Mouse (Mus musculus) Patski (cell line): ENCODE results near the gene Fut8. TPM values are rescaled to one million over a fixed set of nuclear protein-coding genes. Genes with fewer than 3 reads are reported as not detected.

Source experiments
- ATAC-seq: fragments of 100-300 bp; one replicate; pipeline ENCODE4 v1.8.0; 2021
- CTCF ChIA-PET: fragments of 350-600 bp; sonication (Branson Sonifier 250); formaldehyde crosslinking; loops from one replicate; lab custom pipeline; 2022; ENCODE audit warnings: inconsistent platforms; lab: Charles Lee
- POLR2A ChIA-PET: fragments of 350-600 bp; sonication (Branson Sonifier 250); formaldehyde crosslinking; loops from one replicate; lab custom pipeline; 2022; ENCODE audit warnings: antibody characterized with exemption, inconsistent platforms; lab: Charles Lee
- DNase-seq: peaks from one replicate; pipeline ENCODE4 v3.0.0-alpha.2; 2011; ENCODE audit warnings: low read depth, low spot score
- H3K27me3 ChIP-seq: fragments of 371-371 bp; one replicate; pipeline ENCODE4 v1.5.1; 2021
- CTCF ChIP-seq: fragments of 100-300 bp; IDR thresholded peaks from one replicate; pipeline ENCODE4 v1.5.1; 2021
- in situ Hi-C: fragments of 300-500 bp; cut with MboI; formaldehyde crosslinking; loops from 3 replicates; pipeline ENCODE4 v1.11.1; 2018; ENCODE audit warnings: low pct_unique_long_range_greater_than_20kb, mixed read lengths
- polyA plus RNA-seq: library from polyadenylated mRNA; unstranded; gene quantifications from one replicate; pipeline ENCODE4 v1.2.3, GENCODE M21; 2021

Fut8 gene
- polyA plus RNA-seq, 1 experiment from 2014 or later, result 62.2 TPM

DNA sequence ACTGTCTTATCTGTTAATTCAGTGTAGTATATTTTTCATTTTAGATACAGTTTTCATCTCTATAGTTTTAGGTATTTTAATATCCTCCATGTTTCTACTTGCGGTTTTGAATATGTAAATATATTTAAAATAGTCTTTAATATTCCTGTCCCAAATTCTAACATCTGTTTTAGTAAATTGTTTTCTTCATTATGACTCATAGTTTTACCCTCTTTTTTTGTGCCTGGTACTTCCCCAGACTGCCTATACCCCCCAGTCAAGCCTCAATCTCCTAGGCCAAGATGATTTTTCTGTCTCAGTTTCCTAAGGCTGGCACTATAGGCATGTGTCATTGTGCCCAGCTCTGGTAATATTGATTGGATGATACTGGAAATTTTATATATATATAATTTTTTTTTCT, 64.1 kb downstream of the Fut8 start:
- DNase-seq (no peak), ATAC-seq (no peak)
- in situ Hi-C loops, result no loop called here
- CTCF ChIA-PET, result no interaction called here
- POLR2A ChIA-PET, result no interaction called here
- H3K27me3 ChIP-seq, result no peaks in the 10 kb centered on the region
- TF ChIP-seq CTCF, result no peak

DNA sequence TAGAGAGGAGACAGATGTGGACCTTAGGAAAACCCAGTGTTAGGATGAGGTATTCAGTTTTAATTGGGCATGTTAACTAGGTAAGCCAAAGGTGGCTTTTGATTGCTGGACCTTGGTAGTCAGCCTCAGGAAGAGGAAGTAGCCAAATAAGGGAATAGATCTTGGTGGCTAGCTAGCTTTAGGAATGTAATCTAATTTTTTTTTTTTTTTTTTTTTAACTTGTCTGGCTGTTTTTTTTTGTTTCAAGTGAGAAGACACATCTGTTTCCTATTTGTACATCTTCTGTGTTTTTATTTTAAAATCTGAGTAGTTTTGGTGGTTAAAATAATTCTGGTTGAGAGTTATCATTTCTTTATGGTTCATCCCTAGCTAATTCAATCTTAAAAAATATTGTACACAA, 65.4 kb downstream of the Fut8 start:
- ChIA-PET POLR2A (no interaction called here), CTCF (no interaction called here)
- no peak for TF ChIP-seq CTCF
- in situ Hi-C loops, result no loop called here
- no peak for ATAC-seq
- DNase-seq, result no peak
- no peaks in the 10 kb centered on the region for H3K27me3 ChIP-seq

DNA sequence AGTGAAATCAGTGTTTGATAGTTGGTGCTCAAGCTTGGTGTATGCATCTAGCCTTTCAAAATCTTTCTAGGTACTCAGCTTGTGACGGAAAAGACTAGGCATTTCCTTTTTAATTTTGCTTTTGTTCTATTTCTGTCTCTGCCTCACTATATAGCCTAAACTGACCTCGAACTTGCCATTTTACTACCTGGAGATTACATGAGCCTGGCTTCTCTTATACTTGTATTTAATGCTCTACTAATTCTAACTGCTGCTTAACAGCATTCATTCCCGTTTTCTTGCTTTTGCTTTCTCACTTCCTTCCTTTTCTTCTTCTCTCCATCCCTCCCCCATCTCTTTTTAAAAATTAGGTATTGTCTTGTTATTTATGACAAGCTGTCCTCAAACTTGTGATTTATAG, 67.6 kb downstream of the Fut8 start:
- TF ChIP-seq CTCF, result no peak
- ChIA-PET POLR2A (no interaction called here), CTCF (no interaction called here)
- in situ Hi-C loops, result no loop called here
- ATAC-seq (no peak), DNase-seq (no peak)
- no peaks in the 10 kb centered on the region for H3K27me3 ChIP-seq

DNA sequence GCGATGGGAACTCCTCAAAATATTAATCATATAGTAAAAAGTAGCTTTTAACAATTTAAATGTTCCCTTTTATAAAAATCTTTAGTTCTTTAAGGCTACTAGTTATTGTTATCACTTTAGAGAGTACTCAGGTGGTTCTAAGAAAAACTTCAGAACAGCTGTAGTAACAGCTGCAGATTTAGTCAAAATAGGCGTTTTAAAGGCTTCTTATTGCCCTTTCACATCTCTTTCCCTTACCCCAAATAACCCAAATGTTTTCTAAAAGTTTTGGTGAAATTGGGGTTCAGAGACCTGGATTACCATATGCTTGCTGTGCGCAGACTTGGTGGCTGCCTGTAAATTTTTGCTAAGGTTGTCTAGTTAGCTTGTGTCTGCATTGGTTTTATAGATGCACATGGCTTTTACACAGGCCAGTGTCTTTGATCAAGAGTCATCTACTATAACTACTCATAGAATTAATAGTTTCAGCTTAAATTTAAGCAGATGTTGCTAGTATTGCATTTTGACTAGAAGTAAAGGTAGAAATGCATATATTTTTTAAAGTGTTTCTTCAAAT, 68.9 kb downstream of the Fut8 start:
- DNase-seq, result no peak
- no peak for ATAC-seq
- TF ChIP-seq CTCF, result no peak
- H3K27me3 ChIP-seq, result no peaks in the 10 kb centered on the region
- ChIA-PET CTCF (no interaction called here), POLR2A (no interaction called here)
- in situ Hi-C loops, result no loop called here

DNA sequence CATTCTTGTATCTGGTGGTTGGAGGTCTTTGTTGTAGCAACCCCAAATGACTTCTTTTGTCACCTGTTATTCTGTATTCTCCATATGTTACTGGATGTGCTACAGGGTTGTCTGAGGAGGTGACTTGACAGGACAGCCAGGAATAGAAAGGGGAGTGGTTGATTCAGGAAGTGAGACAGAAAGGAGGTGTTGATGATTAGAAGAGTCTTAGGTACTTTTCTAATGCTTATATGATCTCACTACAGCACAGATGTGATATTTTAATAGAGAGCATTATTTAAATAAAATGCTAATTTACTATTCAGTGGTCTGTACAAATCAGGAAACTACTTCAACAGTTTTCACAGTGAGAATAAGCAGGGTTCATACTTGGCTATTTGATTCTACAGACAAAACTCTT, 71.6 kb downstream of the Fut8 start:
- ChIA-PET CTCF (no interaction called here), POLR2A (no interaction called here)
- in situ Hi-C loops, result no loop called here
- ATAC-seq, result no peak
- DNase-seq, result no peak
- no peak for TF ChIP-seq CTCF
- no peaks in the 10 kb centered on the region for H3K27me3 ChIP-seq

DNA sequence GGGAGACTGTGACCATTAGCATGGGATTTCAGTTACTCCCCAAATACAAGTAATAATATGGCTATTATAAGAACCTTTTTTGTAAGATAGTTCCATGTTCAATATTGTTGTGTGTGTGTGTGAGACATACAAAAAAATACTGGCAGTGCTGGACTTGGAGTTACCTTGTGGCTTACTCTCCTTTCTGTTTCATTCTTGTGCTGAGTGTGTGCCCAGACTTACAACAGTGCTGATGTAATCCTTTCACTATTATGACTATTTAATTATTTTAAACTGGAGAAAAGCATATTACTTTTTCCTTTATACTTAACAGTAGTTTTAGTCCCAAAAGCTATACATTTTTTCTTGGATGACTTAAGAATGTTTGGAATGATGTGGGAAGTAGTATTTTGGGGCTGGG, 75.6 kb downstream of the Fut8 start:
- in situ Hi-C loops, result no loop called here
- ATAC-seq (no peak), DNase-seq (no peak)
- no peaks in the 10 kb centered on the region for H3K27me3 ChIP-seq
- TF ChIP-seq CTCF, result no peak
- ChIA-PET CTCF (no interaction called here), POLR2A (no interaction called here)

DNA sequence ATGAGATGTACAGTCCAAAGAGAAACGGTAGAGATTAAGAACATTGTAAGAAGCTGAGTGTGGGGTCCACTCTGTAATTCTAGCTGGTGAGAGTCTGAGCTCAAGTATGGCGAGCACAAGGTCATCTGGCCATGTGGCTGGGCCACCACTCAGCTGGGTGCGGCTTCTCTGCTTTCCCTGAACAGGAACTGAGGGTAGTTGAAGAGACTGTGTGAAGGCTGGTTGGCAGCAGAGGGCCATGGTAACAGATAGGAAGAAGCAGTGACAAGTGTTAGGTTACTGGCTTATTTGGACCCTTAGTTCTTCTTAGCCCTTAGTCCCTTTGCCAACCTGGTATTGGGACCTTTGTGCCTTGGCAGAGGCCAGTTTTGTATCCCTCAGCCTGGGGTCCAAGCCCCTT, 86.2 kb downstream of the Fut8 start:
- no peak for DNase-seq
- POLR2A ChIA-PET, result no interaction called here
- H3K27me3 ChIP-seq, result no peaks in the 10 kb centered on the region
- ATAC-seq, result no peak
- in situ Hi-C loops, result no loop called here
- CTCF ChIA-PET, result no interaction called here
- no peak for TF ChIP-seq CTCF

DNA sequence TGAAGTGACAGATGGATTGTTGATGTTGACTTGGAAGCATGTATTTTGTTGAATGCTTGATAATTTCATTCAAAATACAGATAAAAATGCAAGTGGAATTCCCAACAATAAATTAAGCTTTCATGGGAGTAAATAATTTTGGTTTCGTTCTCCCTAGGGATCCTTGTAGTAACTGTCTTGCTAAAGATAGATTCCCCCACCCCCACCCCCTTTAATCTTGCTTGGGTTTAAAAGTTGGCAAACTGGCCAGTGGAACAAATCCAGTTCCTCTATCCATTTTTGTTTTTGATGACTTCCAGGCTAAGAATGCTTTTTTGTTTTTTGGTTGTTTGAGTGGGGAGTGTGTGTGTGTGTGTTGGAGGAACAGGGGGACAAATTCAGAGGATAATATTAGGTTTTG, 108.6 kb downstream of the Fut8 start:
- no peak for DNase-seq
- in situ Hi-C loops, result no loop called here
- ChIA-PET POLR2A (no interaction called here), CTCF (no interaction called here)
- ATAC-seq, result no peak
- no peaks in the 10 kb centered on the region for H3K27me3 ChIP-seq
- no peak for TF ChIP-seq CTCF

DNA sequence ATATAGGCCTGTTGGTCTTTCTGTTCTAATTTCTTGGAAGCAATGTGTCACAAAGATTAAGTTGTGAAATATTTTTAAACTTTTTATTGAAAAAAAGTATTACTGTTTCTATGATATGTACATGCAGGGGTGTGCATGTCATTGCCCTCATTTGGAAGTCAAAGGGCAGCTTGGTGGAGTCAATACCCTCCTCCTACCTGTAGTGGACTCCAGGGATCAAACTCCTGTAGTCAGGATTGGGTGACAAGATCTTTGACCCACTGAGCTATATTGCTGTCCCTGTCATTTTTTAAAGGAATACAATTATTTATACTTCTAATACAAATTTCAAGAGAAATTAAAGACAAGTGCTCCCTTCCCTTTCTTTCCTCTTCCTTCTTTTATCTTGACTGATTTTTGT, 111.6 kb downstream of the Fut8 start:
- in situ Hi-C loops, result no loop called here
- no peaks in the 10 kb centered on the region for H3K27me3 ChIP-seq
- ChIA-PET CTCF (no interaction called here), POLR2A (no interaction called here)
- TF ChIP-seq CTCF, result no peak
- no peak for ATAC-seq
- DNase-seq, result no peak

DNA sequence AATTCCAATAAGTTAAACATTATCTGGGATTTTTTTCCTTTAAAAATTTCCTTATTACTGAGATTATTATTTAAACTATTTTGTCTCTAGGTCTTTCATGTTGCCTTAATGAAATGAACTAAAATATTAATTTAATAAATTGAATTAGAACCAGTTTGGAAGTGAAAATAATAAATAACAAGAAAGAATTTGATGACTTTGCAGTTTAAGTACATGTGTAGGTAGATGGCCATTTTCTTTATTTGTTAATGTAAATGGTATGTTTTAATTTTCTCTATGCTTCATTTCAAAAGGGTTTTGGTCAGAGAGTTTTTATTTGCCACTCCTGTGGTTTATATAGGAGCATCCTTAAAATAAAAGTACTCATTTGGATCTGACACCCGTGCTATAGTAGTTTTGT, 177.8 kb downstream of the Fut8 start:
- no peaks in the 10 kb centered on the region for H3K27me3 ChIP-seq
- in situ Hi-C loops, result no loop called here
- POLR2A ChIA-PET, result no interaction called here
- TF ChIP-seq CTCF, result no peak
- ATAC-seq (no peak), DNase-seq (no peak)
- CTCF ChIA-PET, result no interaction called here

DNA sequence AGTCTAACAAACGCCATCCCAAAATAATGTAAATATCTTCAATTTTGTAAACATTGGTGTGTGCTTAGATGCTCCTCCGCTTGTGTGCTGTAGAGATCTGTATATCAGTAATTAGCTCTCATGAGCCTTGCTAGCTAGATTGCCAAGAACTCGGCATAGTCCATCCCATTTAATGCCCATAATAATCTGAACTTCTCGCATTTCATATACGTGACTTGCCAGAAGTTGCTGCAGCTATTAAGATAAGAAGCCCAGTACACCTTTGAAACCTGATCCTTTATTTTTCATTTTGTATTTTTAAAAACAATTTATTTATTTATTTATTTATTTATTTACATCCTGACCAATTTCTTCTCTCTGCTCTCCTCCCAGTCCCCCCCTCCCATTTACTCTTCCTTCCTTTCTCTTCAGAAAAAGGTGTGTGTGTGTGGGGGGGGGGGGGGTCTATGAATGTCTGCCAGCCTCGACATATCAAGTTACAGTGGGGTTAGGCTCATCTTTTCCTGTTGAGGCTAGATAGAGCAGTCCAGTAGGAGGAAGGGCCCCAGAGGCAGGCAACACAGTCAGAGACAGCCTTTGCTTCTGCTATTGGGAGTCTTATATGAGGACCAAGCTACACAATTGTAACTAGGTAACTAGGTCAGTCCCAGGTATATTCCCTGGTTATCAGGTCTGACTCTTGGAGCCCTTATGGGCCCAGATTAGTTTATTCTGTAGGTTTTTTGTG, 183.9 kb downstream of the Fut8 start:
- POLR2A ChIA-PET, result no interaction called here
- DNase-seq, result no peak
- CTCF ChIA-PET, result no interaction called here
- no peak for TF ChIP-seq CTCF
- ATAC-seq, result no peak
- in situ Hi-C loops, result no loop called here
- H3K27me3 ChIP-seq, result no peaks in the 10 kb centered on the region

DNA sequence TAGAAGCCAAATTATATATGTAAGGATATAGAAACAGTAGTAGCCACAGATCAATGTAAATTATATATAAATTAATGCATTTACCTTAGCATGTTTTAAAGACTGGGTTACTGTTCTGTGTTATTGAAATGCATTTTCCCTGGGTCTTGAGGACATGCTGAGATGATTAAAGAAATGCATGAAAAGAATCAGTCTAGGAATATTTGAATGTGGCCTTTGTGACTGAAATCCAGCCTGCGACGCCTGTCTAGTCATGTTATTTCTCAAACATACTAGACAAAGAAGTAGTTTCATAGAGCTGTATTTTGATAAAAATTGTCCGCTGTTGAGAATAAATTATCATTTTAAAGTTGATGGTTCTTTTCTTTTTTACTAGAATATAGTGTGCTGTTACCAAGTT, 188.2 kb downstream of the Fut8 start:
- ChIA-PET POLR2A (no interaction called here), CTCF (no interaction called here)
- ATAC-seq (no peak), DNase-seq (no peak)
- no peak for TF ChIP-seq CTCF
- in situ Hi-C loops, result no loop called here
- no peaks in the 10 kb centered on the region for H3K27me3 ChIP-seq
